Comparison of ENCODE assay signal across 23 mouse cellular contexts in genomic region chr17:87971696-87972591, GRCm38 (mm10). TPM values are rescaled to one million over a fixed set of nuclear protein-coding genes. Genes with fewer than 3 reads are reported as not detected.
DNase-seq lines count a peak whose midpoint lies in the region; ATAC-seq and TF ChIP-seq lines count a peak whose summit lies in the region.
"Not testable (repeated sequence)": the region's sequence is repeated elsewhere in the genome, so short reads cannot be mapped to it uniquely, and the experiment has no call there.
"Had no signal": no experiment of that assay in that cellular context is flagged by ENCODE, and none has a peak within 500 bp of the region (broad histone marks: within the 10 kb centered on the region; RNA-seq: fewer than 3 reads in every experiment).

No protein-coding gene starts in this region.

- not testable (repeated sequence) for TF ChIP-seq POLR2A in bone marrow, adult 2 months (IDR thresholded peaks at IDR 0.05; ENCODE audit: borderline replicate concordance, control insufficient read depth, low read depth, low read length)

- peak overlapping the region; percentile 98; the same call in 1 of the 2 replicates for H3K27ac ChIP-seq in ES-E14 (ENCODE audit: insufficient read depth, low read depth, low read length, poor library complexity, severe bottlenecking)
- peak overlapping the region; percentile 72 for H3K27ac ChIP-seq in bone marrow, adult 2 months (ENCODE audit: control insufficient read depth, insufficient read depth, low read depth, low read length, poor library complexity)
- not testable (repeated sequence) for H3K27ac ChIP-seq in liver, embryonic 13.5 days

- not testable (repeated sequence) for H3K27me3 ChIP-seq in liver, embryonic 13.5 days; megakaryocyte, embryonic 14.5 days (replicated peaks)

- TF ChIP-seq CTCF in bone marrow, adult 2 months (IDR thresholded peaks at IDR 0.05; ENCODE audit: control insufficient read depth, insufficient read depth, low read length) = not testable (repeated sequence)

- not testable (repeated sequence) for H3K9ac ChIP-seq in ES-E14 (ENCODE audit: insufficient read depth, low read depth, low read length, poor library complexity, severe bottlenecking)
- H3K9ac ChIP-seq in liver, embryonic 13.5 days = 0 out of 2 replicates have a peak overlapping the region, but pooled peaks have one; percentile 40

- ATAC-seq in liver, embryonic 13.5 days (ENCODE audit: low read depth) = not testable (repeated sequence)

- not testable (repeated sequence) for H3K4me1 ChIP-seq in ES-E14 (ENCODE audit: control insufficient read depth in 2 of 2, insufficient read depth in 2 of 2, low read length in 2 of 2, poor library complexity in 1 of 2); bone marrow, adult 2 months (ENCODE audit: control insufficient read depth, insufficient read depth, low read length)
- peaks cover 37% of the 10 kb centered on the region for H3K4me1 ChIP-seq in liver, embryonic 13.5 days (replicated peaks)
- peaks cover 21% of the 10 kb centered on the region for H3K4me1 ChIP-seq in megakaryocyte, embryonic 14.5 days

- peak; percentile 18 for DNase-seq in CD4-positive helper T cell, adult 2 months (ENCODE audit: low read depth, low spot score)
- not testable (repeated sequence) for DNase-seq in ES-E14 (ENCODE audit: low read depth, low spot score)
- DNase-seq in liver, embryonic 13.5 days = peak; percentile 22
- DNase-seq in lung, adult 18-20 months = peak; percentile 27 to 29
- peak; percentile 13 to 20 for DNase-seq in spleen, postnatal 36 days (ENCODE audit: low spot score in 2 of 2)

- 54% methylated on average over 15 of the region's 15 CpGs for WGBS in bone marrow, adult 2 months
- 51% methylated on average over 15 of the region's 15 CpGs for WGBS in liver, embryonic 13.5 days (ENCODE audit: insufficient replicate concordance)

- H3K4me3 ChIP-seq in ES-E14 (ENCODE audit: insufficient read depth in 1 of 2, low read depth in 1 of 2, low read length in 2 of 2, poor library complexity in 1 of 2, severe bottlenecking in 1 of 2); bone marrow, adult 2 months (replicated peaks; ENCODE audit: control insufficient read depth, low read depth, low read length); liver, embryonic 13.5 days (replicated peaks): not testable (repeated sequence)
- H3K4me3 ChIP-seq in megakaryocyte, embryonic 14.5 days (replicated peaks) = peak overlapping the region; percentile 3

- peak overlapping the region; percentile 23; the same call in 1 of the 2 replicates for H3K4me2 ChIP-seq in liver, embryonic 13.5 days

- in situ Hi-C loops in ES-E14 (cut with MboI; ENCODE audit: low sequenced_read_pairs in 2 of 2, unreplicated experiment in 2 of 2) = not testable (repeated sequence)

- H3K36me3 ChIP-seq in ES-E14 (ENCODE audit: control insufficient read depth, insufficient read depth, low read length, poor library complexity, severe bottlenecking); liver, embryonic 13.5 days; megakaryocyte, embryonic 14.5 days (replicated peaks; ENCODE audit: low read length): not testable (repeated sequence)

- not testable (repeated sequence) for H3K9me3 ChIP-seq in ES-E14 (ENCODE audit: control insufficient read depth, insufficient read depth, low read depth, low read length); liver, embryonic 13.5 days (replicated peaks)
- peaks cover 15% of the 10 kb centered on the region for H3K9me3 ChIP-seq in megakaryocyte, embryonic 14.5 days

RNA-seq across cellular contexts. Expression of gene Msh6, which starts 2.9 kb away (rescaled TPM):
- total RNA-seq in ES-E14 (2012; rRNA removed) = 215 and 247 TPM in 2 replicates
- 32.2 and 61.3 TPM in 2 replicates for polyA plus RNA-seq in bone marrow, adult 2 months (2011; ENCODE audit: insufficient read depth, insufficient read length, low replicate concordance, missing spikeins)
- polyA plus RNA-seq in liver, embryonic 13.5 days (2015; fragmentation: Nextera tagmentation; extraction: Ambion mirVana) = 32.6 and 38.7 TPM in 2 replicates
- 0.38 and 2.5 TPM in 2 replicates for polyA plus RNA-seq in megakaryocyte, embryonic 14.5 days (2012; ENCODE audit: insufficient read depth, low replicate concordance)

RNA-seq across cellular contexts. Expression of gene Rpl36-ps4, which starts 51.2 kb away (rescaled TPM):
- total RNA-seq in ES-E14 (2012; rRNA removed) = not detected in 2 replicates
- not detected in 2 replicates for polyA plus RNA-seq in bone marrow, adult 2 months (2011; ENCODE audit: insufficient read depth, insufficient read length, low replicate concordance, missing spikeins)
- not detected in 2 replicates for polyA plus RNA-seq in liver, embryonic 13.5 days (2015; fragmentation: Nextera tagmentation; extraction: Ambion mirVana)
- not detected in 2 replicates for polyA plus RNA-seq in megakaryocyte, embryonic 14.5 days (2012; ENCODE audit: insufficient read depth, low replicate concordance)
- total RNA-seq: adrenal gland, adult 8-10 months; adrenal gland, postnatal 36 days; gastrocnemius, adult 8-10 months; gastrocnemius, postnatal 36 days; heart, adult 18-20 months; heart, postnatal 10 days; heart, postnatal 4 days had no signal
- polyA plus RNA-seq: cortical plate, adult 2 months; embryonic facial prominence, embryonic 12.5 days; forebrain, embryonic 11.5 days; forebrain, embryonic 15.5 days; heart, embryonic 10.5 days; heart, embryonic 14.5 days; hindbrain, embryonic 12.5 days; hindbrain, embryonic 16.5 days; inflammation-experienced regulatory T-cells, adult 6 months had no signal
